Mouse (Mus musculus): Measurements from ENCODE around the gene Atg4d.
"Not testable (repeated sequence)": the region's sequence is repeated elsewhere in the genome, so short reads cannot be mapped to it uniquely, and the experiment has no call there.

Gene Atg4d

DNA sequence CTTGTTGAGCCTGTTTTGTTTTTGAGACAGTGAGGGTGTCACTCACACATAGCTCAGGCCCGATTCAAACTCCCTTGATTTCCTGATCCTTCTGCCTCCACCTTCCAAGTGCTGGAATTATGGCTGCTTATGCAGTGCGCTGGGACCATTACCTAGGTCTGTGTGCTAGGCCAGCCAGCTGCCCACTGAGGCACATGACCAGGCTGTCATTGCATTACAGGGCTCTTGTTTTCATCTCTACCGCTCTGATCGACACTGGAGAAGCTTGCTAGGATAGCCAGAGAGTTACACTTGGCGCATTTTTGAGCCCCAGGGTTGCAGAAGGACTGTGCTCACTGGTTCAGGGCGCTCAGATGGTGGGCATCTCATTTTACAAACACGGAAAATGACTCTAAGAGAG is 46.6 kb downstream of the Atg4d start:
- in situ Hi-C loops (cut with MboI, MseI) = loop anchor here in 1 of 2 experiments (5.0 kb wide), 1 partner anchor 41 kb away; no protein-coding TSS in a partner anchor

DNA sequence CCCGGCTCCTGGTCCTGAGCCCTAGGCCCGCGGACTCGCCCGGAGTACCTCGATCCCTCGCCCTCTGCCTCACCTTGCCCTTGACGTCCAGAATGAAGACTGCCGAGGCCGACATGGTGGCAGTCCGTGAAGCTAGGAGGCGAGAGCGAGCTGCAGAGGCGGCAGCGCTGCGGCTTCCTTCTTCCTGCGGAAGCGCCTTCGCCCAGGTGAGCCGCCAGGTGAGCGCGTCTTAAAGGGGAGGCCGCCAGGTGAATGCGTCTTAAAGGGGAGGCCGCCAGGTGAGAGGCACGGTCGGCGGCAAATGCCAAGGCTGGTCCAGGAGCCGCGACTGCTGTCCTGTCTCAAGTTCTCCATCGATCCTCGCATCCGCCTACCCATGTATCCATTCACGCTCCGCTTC is 47.0 kb downstream of the Atg4d start, which contains the start of gene Ap1m2:
Ap1m2 (minus strand) TSS at position 204 of the 400 bp plus-strand sequence.
- in situ Hi-C loops (cut with MboI, MseI) = loop anchor here in 1 of 2 experiments (5.0 kb wide), 1 partner anchor 40 kb away; no protein-coding TSS in a partner anchor

DNA sequence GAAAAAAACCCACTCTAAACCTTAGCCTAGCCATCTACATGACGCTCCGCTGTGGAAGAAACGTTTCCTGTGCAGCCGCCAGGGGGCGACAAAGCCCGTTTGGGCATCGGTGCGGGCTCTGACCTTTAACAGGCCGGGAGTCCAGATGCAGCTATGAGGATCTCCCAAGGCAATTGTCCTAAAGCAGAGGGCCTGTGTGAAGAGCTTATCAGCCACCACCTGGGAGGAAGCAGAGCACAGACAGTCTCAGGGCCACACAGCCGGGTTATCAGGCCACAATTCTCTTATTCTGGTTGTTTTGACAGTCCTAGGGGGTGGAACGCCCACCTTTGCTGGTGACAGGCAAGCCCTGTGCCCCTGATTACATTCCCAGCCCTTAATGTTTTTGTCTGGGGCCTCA is 48.3 kb downstream of the Atg4d start:
- in situ Hi-C loops (cut with MboI, MseI) = loop anchor here in 1 of 2 experiments (5.0 kb wide), 1 partner anchor 39 kb away; no protein-coding TSS in a partner anchor

GRCm38 (mm10) chr9:21314367-21315140 is 49.5 kb downstream of the Atg4d start:
- in situ Hi-C loops (cut with MboI, MseI) = loop anchor here (5.0 kb wide), 2 partner anchors 38 to 98 kb away; partner anchors contain the start of gene Qtrt1 (in 1 of the 2)

DNA sequence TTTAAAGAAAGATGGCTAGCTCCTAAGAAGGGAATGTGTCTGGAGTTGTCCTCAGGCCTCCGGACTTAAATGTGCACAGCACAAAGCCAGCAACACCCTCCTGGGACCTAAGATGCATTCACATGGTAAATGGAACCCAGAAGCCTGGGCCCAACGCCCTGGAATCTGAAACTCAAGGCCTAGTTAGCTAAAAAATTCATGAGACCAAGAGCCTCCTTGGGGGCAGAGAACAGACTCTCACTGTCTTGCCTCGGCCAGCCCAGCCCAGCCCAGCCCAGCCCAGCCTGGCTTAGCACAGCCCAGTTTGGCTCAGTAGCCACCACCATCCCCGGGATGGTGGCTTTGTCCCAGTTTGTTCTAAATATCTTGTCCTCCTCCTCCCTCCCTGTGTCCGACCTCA is 50.3 kb downstream of the Atg4d start:
- in situ Hi-C loops (cut with MboI, MseI) = loop anchor here (5.0 kb wide), 2 partner anchors 37 to 97 kb away; partner anchors contain the start of gene Qtrt1 (in 1 of the 2)

GRCm38 (mm10) chr9:21316696-21317095 is 51.6 kb downstream of the Atg4d start:
- in situ Hi-C loops (cut with MboI, MseI) = loop anchor here (5.0 kb wide), 2 partner anchors 36 to 96 kb away; partner anchors contain the start of gene Qtrt1 (in 1 of the 2)

GRCm38 (mm10) chr9:21318792-21319191 is 53.7 kb downstream of the Atg4d start:
- in situ Hi-C loops (cut with MboI, MseI) = loop anchor here (5.0 kb wide), 2 partner anchors 34 to 94 kb away; partner anchors contain the start of gene Qtrt1 (in 1 of the 2)

DNA sequence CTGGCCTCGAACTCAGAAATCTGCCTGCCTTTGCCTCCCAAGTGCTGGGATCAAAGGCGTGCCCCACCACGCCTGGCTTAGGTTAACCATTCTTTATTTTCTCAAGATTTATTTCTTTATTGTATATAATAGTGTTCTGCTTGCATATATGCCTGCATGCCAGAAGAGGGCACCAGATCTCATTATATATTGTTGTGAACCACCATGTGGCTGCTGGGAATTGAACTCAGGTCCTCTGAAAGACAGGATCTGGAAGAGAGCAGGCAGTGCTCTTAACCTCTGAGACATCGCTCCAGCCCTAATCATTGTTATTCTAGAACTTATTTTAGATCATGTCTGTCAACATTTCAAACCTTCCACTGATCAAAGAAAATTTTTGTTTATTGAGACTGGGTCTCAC is 54.4 kb downstream of the Atg4d start:
- in situ Hi-C loops (cut with MboI, MseI) = loop anchor here (5.0 kb wide), 2 partner anchors 33 to 93 kb away; partner anchors contain the start of gene Qtrt1 (in 1 of the 2)

- in situ Hi-C loops (cut with MboI, MseI) = no loop called here
Measured at GRCm38 (mm10) chr9:21320280-21320618, 55.2 kb downstream of the Atg4d start.

DNA sequence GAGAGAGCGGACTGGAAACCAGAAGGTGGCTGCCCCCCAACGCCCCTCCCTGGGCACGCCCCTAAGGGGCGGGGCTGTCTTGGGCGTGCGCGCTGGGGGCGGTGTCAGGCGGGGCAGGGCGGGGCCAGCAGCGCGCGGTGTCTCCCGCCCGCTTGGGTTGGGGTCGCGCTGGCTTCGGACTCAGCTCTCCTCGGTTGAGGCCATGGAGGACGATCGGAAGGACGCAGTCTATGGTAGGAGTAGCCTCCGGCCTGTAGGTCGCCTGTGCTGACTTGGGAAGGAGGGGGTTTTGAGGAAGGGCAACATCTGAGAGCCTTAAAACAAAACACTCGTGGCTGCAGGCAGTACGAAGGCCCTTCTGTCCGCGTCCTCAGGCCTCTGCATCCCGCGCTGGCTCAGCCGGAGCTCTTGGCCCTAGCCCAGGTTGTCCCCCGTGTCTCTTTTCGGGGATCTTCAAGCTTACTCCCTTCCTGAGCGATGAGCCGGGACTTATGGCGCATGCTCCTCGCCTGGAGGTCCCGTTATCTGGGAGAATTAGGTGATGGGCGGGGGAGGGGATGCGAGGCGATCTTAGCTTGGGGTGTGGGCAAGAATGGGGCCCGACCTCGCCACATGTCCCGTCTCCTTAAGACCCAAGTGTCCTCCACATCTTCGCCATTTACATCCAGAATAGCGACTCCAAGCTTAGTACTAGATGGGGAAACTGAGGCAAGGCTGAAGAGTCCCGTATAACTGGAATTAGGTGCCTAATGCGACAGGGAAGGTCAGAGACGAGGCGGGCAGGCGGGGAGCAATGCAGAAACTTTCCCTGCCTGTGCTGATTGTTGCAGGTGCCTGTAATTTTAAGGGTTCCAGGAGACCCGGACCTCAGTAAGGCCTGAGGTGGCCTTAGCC is 55.8 kb downstream of the Atg4d start, which contains the start of gene Slc44a2:
Slc44a2 (plus strand) TSS at position 80 of the 894 bp plus-strand sequence.
- in situ Hi-C loops (cut with MboI, MseI) = no loop called here

GRCm38 (mm10) chr9:21321513-21321835 is 56.4 kb downstream of the Atg4d start:
- in situ Hi-C loops (cut with MboI, MseI) = no loop called here

- in situ Hi-C loops (cut with MboI, MseI) = no loop called here
Measured at GRCm38 (mm10) chr9:21322211-21322916, 57.3 kb downstream of the Atg4d start.

DNA sequence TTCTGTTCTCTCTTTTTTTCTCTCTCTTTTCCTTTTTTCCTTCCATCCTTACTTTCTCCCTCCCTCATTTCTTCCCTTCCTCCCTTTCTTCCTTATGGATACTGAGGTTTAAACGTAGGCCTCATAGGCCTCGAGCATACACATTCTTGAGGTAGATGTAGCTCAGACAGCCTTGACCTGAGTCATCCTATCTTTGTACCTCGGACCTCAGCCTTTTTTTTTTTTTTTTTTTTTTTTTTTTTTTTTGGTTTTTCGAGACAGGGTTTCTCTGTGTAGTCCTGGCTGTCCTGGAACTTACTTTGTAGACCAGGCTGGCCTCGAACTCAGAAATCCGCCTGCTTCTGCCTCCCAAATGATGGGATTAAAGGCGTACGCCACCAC is 57.8 kb downstream of the Atg4d start:
- in situ Hi-C loops (cut with MboI, MseI) = not testable (repeated sequence)

GRCm38 (mm10) chr9:21324269-21324668 is 59.2 kb downstream of the Atg4d start:
- in situ Hi-C loops (cut with MboI, MseI) = no loop called here

Measured in T-helper 17 cell (primary cell).